Mouse (Mus musculus): ENCODE results near the gene Cdk14.

Cdk14 gene

GRCm38 (mm10) chr5:4931539-4932143 is 488.5 kb downstream of the Cdk14 start:
- in situ Hi-C loops (cut with MboI; ENCODE audit: unreplicated experiment in 2 of 2), result no loop called here

GRCm38 (mm10) chr5:4929628-4930027 is 490.5 kb downstream of the Cdk14 start:
- in situ Hi-C loops (cut with MboI; ENCODE audit: unreplicated experiment in 2 of 2), result no loop called here

GRCm38 (mm10) chr5:4924866-4925265 is 495.2 kb downstream of the Cdk14 start:
- in situ Hi-C loops (cut with MboI; ENCODE audit: unreplicated experiment in 2 of 2), result loop anchor here in 1 of 2 experiments (25.0 kb wide), 3 partner anchors 713 to 1288 kb away; partner anchors contain the start of gene Mterf1a

- in situ Hi-C loops (cut with MboI; ENCODE audit: unreplicated experiment in 2 of 2), result loop anchor here (10.0 to 25.0 kb wide), 6 partner anchors 706 to 1281 kb away; partner anchors contain the start of gene Mterf1a (in 2 of the 2)
These were observed 501.7 kb downstream of the Cdk14 start for GRCm38 (mm10) chr5:4918376-4918775.

GRCm38 (mm10) chr5:4917743-4918142 is 502.4 kb downstream of the Cdk14 start:
- in situ Hi-C loops (cut with MboI; ENCODE audit: unreplicated experiment in 2 of 2), result loop anchor here (10.0 to 25.0 kb wide), 6 partner anchors 705 to 1280 kb away; partner anchors contain the start of gene Mterf1a (in 2 of the 2)

- in situ Hi-C loops (cut with MboI; ENCODE audit: unreplicated experiment in 2 of 2), result loop anchor here (10.0 to 25.0 kb wide), 6 partner anchors 705 to 1280 kb away; partner anchors contain the start of gene Mterf1a (in 2 of the 2)
These were observed 502.8 kb downstream of the Cdk14 start for GRCm38 (mm10) chr5:4917274-4917673.

- in situ Hi-C loops (cut with MboI; ENCODE audit: unreplicated experiment in 2 of 2), result loop anchor here (10.0 to 25.0 kb wide), 6 partner anchors 704 to 1279 kb away; partner anchors contain the start of gene Mterf1a (in 2 of the 2)
These were observed 503.5 kb downstream of the Cdk14 start for GRCm38 (mm10) chr5:4916390-4917273.

GRCm38 (mm10) chr5:4904911-4905310 is 515.2 kb downstream of the Cdk14 start:
- in situ Hi-C loops (cut with MboI; ENCODE audit: unreplicated experiment in 2 of 2), result loop anchor here in 1 of 2 experiments (25.0 kb wide), 3 partner anchors 693 to 1268 kb away; partner anchors contain the start of gene Mterf1a

- in situ Hi-C loops (cut with MboI; ENCODE audit: unreplicated experiment in 2 of 2), result no loop called here
These were observed 521.9 kb downstream of the Cdk14 start for GRCm38 (mm10) chr5:4898241-4898640.

GRCm38 (mm10) chr5:4894988-4895387 is 525.1 kb downstream of the Cdk14 start:
- in situ Hi-C loops (cut with MboI; ENCODE audit: unreplicated experiment in 2 of 2), result no loop called here

- in situ Hi-C loops (cut with MboI; ENCODE audit: unreplicated experiment in 2 of 2), result no loop called here
These were observed 526.3 kb downstream of the Cdk14 start for GRCm38 (mm10) chr5:4893852-4894207.

- in situ Hi-C loops (cut with MboI; ENCODE audit: unreplicated experiment in 2 of 2), result no loop called here
These were observed 526.8 kb downstream of the Cdk14 start for GRCm38 (mm10) chr5:4893206-4893851.

- in situ Hi-C loops (cut with MboI; ENCODE audit: unreplicated experiment in 2 of 2), result no loop called here
These were observed 527.4 kb downstream of the Cdk14 start for GRCm38 (mm10) chr5:4892734-4893133.

- in situ Hi-C loops (cut with MboI; ENCODE audit: unreplicated experiment in 2 of 2), result no loop called here
These were observed 528.0 kb downstream of the Cdk14 start for GRCm38 (mm10) chr5:4891862-4892704.

- in situ Hi-C loops (cut with MboI; ENCODE audit: unreplicated experiment in 2 of 2), result no loop called here
These were observed 533.0 kb downstream of the Cdk14 start for GRCm38 (mm10) chr5:4887069-4887468.

- in situ Hi-C loops (cut with MboI; ENCODE audit: unreplicated experiment in 2 of 2), result no loop called here
These were observed 537.3 kb downstream of the Cdk14 start for GRCm38 (mm10) chr5:4882841-4883240.

- in situ Hi-C loops (cut with MboI; ENCODE audit: unreplicated experiment in 2 of 2), result no loop called here
These were observed 539.8 kb downstream of the Cdk14 start for GRCm38 (mm10) chr5:4880331-4880730.

- in situ Hi-C loops (cut with MboI; ENCODE audit: unreplicated experiment in 2 of 2), result no loop called here
These were observed 541.2 kb downstream of the Cdk14 start for GRCm38 (mm10) chr5:4878934-4879333.

- in situ Hi-C loops (cut with MboI; ENCODE audit: unreplicated experiment in 2 of 2), result no loop called here
These were observed 542.5 kb downstream of the Cdk14 start for GRCm38 (mm10) chr5:4877638-4878037.

- in situ Hi-C loops (cut with MboI; ENCODE audit: unreplicated experiment in 2 of 2), result no loop called here
These were observed 542.9 kb downstream of the Cdk14 start for GRCm38 (mm10) chr5:4877131-4877631.
